Mouse (Mus musculus): ENCODE results near the gene Slc2a8.
"Not testable (repeated sequence)": the region's sequence is repeated elsewhere in the genome, so short reads cannot be mapped to it uniquely, and the experiment has no call there.

Slc2a8 gene

DNA sequence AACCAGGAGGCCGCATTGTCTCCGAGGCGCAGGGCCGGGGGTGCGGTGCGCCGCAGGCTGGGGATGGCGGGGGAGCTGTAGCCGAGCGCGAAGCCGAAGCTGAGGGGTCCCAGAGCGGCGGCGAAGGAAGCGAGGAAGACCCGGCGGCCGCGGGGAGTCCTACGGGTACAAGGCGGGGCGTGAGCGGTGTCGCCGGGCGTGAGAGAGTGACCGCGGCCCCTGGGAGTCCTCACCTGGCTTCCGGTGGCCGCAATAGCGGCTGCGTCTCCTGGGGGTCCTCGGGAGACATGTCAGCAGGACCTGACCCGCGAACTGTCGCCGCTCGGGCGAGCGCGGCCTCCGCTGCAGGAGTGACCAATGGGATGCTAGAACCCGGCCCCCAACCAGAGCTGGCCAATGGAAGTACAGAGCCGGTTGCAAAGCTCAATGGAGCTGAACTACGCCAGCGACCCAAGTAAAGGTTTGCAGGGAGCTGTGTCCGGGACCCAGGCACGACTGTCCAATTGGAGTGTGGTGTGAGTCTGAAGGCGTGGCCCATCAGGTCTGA lies at the start of gene Slc2a8:
Gene Slc2a8, minus strand, starts transcription at position 359 of the 547 bp plus-strand sequence.
- peak; percentile 81 for DNase-seq (ENCODE audit: low spot score)

GRCm38 (mm10) chr2:33025040-33025439 lies 43.2 kb upstream of the Slc2a8 start:
- no peak for DNase-seq (ENCODE audit: low spot score)

DNA sequence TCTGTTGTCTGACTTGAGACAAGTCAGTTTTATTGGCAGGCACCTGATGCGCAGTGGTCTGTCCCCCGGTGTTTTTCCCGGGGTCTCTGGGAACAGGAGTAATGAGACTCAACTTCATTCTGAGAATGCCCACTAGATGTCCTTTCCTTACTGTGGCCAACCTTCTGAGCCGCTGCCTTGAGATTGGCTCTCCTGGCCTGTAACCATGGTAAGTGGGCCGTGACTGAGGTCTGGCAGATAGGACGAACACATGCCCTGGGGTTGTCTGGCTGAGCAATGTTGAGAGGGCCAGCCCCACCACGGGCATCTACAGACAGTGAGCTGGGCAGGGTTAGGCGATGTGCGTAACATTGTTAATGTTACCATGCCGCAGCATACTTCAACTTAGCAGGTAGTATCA lies 42.7 kb upstream of the Slc2a8 start:
- DNase-seq (ENCODE audit: low spot score) = no peak

GRCm38 (mm10) chr2:33022846-33023245 lies 41.0 kb upstream of the Slc2a8 start:
- no peak for DNase-seq (ENCODE audit: low spot score)

DNA sequence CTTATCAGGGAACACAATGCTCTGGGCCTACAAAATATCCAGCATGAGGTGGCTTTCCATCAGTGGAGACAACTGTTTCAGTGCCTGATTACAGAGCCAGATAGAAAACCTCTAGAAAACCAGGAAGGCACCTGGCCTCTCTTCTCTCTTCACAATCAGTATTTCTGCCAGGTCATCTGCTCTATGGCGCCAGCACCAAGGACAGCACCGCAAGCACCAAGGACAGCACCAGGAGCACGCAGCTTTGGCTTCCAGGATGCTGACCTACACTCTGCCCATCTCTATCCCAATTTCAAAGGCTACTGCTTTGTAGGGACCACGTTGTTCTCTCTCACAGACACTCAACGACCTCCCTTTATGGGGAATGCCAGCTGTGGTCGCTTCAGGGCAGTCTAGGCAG lies 36.1 kb upstream of the Slc2a8 start:
- DNase-seq (ENCODE audit: low spot score) = no peak

DNA sequence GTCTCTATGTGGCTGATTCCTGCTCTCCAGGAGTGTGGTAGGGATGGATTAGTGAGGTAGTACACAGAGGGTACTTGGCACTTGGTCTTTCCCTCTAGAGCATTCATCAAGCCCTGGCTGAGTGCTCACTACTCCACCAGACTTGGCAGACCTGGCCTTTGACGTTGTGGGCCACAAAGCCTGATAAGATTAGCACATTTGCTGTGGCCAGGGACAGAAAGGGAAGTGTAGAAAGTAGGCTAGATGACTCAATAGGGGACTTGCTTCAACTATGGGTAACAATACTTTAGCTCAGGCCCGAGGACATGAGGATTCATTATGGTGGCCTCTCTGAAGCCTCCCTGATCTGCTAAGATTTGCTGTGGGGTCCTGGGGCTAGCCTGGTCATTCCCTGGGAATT lies 35.3 kb upstream of the Slc2a8 start:
- no peak for DNase-seq (ENCODE audit: low spot score)

DNA sequence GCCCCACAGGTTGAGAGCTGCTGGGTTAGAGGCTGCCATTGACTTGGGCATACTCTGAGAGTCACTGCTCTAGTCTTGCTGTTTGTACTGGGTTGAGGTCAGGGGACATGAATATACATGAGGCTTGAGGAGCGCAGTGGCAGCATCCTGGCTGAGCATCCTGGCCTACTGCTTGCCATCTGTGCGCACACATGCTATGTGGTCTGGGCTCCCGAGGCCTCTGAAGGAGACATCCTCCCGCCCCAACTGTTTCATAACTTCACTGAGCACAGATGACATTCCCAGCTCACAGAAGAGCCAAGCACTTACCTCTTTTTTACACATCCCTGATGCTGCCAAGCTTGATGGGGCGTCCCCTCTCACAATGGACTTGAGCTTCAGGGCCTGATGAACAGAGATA lies 33.0 kb upstream of the Slc2a8 start:
- DNase-seq (ENCODE audit: low spot score) = no peak

DNA sequence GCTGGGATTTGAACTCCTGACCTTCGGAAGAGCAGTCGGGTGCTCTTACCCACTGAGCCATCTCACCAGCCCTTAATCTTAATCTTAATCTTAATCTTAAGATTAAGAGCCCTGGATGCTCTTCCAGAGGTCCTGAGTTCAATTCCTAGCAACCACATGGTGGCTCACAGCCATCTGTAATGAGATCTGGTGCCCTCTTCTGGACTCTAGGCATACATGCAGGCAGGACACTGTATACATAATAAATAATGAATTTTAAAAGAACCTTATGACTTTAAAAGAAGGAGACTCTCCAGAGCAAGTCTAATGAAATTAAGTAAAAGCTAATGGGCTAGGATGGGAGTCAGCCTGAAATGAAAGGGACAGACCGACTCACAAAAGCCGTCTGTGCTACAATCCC lies 27.2 kb upstream of the Slc2a8 start:
- DNase-seq (ENCODE audit: low spot score) = not testable (repeated sequence)

DNA sequence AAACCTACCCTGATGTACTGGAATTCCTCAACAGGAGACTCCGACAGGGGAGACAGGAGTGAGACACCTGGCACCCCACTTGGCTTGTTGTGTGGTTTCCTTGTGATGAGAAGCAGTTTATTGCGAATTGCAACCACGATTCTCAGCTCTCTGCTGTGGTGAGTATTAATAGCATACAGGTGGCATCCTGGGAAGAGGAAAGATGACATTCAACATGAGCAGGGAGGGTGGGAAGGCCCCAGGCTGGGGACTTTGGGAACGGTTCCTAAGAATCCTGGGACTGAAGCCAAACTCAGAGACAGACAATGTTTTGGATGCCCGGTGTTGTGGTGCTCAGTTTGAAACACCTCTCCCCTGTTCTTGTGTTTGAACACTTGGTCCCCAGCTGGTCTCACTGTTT lies 23.2 kb upstream of the Slc2a8 start:
- no peak for DNase-seq (ENCODE audit: low spot score)

GRCm38 (mm10) chr2:33002144-33002543 lies 20.3 kb upstream of the Slc2a8 start:
- DNase-seq (ENCODE audit: low spot score) = no peak

DNA sequence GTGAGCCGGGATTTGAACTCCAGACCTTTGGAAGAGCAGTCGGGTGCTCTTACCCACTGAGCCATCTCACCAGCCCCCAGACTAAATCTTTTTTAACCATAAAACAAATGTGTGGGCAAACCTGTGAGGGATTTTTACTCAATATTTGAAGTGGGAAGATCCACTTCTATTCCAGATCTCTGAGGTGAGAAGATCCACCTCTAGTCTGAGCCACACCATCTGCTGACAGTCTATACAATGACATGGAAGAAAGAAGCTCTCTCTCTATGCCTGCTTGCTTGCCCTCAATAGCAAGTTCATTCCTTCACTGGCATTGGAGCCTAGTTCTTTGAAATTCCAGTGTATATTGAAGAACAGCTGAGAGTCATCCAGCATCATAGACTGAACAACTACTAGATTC lies 17.9 kb upstream of the Slc2a8 start:
- no peak for DNase-seq (ENCODE audit: low spot score)

GRCm38 (mm10) chr2:32997792-32998191 lies 15.9 kb upstream of the Slc2a8 start:
- no peak for DNase-seq (ENCODE audit: low spot score)

DNA sequence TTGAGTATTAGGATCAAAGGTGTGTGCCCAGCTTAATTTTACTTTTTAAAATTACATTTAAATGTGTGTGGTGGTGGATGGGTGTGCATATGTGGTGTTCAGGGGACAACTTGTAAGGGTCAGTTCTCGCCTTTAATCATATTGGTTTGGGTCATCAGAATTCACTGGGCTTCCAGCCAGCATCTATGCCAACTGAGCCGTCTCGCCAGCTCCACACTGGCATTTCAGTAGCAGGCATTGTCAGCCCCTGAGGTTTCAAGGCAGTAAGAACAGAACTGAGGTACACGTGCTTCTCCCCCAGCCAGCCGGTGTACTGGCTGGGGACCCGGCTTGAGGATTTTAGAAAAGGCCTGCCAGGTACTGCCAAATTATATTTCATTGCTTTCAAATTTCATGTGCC lies 15.2 kb upstream of the Slc2a8 start:
- DNase-seq (ENCODE audit: low spot score) = no peak

DNA sequence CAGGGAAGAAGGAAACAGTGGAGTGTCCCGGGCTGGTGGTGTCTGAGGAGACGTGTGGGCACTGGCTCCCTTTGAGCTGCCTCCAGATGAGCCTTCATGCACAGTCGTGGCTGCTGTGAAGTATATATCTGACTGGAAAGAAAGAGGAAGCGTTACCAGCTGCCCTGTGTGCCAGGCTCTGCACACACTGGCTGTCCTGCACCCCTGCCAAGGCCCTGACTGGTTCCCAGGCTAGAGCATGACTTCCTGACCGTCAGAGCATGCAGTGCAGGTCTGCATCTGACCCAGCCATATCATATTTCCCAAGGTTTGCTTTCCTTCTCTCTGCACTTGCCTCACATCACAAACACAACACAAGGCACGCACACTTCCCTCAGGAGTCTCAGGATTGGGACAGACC lies 10.2 kb upstream of the Slc2a8 start:
- no peak for DNase-seq (ENCODE audit: low spot score)

DNA sequence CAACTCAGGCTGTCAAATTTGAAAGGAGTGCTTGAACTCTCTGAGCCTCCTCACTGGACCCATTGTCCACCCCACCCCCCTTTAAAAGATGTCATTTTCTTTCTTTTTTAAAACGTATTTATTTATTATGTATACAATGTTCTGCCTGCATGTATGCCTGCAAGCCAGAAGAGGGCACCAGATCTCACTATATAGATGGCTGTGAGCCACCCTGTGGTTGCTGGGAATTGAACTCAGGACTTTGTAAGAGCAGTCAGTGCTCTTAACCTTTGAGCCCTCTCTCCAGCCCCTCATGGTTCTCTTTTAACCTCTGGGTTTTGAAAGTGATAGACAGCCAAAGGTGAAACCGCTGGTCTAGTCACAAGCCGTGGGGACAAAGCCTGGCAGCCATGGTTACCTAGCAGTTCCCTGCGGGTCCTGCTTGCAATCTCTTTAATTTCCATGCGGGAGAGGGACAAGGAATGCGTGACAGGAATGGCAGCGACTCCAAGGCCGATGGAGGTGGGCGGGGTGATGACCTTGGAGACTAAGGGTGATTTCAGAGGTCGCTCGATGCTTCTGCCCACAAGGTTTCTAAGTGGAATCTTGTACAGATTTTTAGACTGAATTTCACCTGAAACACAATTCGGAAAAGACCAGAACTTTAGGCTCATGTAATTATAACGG lies 8.4 kb upstream of the Slc2a8 start:
- DNase-seq (ENCODE audit: low spot score) = peak; percentile 23

GRCm38 (mm10) chr2:32989376-32989775 lies 7.5 kb upstream of the Slc2a8 start:
- no peak for DNase-seq (ENCODE audit: low spot score)

DNA sequence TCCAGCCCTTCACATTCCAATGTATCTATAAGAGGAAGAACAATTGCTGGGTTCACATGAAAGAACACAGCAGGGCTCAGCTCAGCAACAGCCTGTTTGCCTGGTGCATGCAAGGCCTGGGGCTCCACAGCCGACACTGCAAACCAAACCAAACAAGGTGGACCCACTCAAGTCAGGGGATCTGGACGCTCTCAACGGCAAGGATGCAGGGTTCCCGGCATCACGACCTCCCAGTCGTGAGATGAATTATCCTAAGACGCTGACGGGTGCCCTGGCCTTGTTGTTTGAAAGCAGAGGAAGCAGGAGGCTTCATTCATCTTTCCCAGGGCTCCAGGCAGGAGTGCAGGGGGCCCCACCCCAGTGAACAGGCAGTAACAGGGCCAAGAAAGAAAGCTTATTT lies 4.0 kb upstream of the Slc2a8 start:
- no peak for DNase-seq (ENCODE audit: low spot score)

GRCm38 (mm10) chr2:32983617-32984016 lies 1.7 kb upstream of the Slc2a8 start:
- DNase-seq (ENCODE audit: low spot score) = no peak

DNA sequence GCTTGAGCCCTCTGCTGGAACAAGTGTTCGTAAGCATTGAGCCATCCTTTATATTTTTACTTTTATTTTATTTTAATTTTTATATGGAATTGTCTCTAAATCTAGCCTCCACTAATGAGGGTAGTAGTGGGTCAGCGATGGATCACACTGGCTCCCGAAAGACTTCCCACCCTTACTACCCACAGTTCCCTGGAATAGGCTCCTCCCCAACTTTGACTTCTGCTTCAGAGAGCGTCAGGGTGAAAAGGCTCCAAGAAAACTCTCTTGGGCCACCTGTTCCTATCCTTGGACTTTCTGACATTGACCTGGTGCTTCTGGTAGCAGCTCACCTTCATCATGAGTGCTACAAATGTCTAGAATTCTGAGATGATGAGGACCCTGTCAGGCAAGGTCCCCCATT lies 817 bp upstream of the Slc2a8 start:
- DNase-seq (ENCODE audit: low spot score) = no peak

DNA sequence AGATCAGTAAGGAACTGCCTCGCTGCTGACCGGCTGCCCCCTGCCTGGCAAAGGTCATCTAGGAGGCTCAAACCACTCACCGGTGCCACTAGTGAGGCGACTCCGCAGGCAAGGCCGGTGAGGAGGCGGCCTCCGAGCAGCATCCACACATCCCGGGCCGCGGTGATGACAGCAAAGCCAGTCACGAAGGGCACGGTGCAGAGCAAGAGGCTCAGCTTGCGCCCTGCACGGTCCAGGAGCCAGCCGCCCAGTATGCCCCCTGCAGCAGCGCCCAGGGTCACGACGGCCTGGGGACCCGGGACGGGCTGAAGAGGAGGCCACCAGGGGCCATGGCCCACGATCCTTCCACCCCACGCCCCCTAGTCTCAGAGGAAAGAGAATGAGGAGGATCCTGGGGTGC lies 602 bp downstream of the Slc2a8 start:
- DNase-seq (ENCODE audit: low spot score) = no peak

DNA sequence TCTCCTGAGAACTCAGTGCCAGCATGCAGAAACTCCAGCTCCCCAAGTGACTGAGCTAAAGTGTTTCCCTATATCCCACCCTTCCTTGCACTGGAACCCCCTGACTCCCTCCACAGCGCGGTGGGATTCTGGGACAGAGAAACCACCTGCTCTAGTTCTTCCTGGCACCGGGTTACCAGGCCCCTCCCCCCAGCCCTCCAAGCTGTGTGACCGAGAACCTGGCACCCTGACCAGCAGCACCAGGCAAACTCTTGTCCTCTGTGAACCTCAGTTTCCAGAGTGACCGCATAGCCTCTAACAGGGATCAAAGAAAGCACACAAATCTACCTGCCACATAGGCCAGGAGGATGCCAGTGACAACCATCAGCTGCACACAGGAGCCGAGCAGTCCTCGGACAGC lies 2.2 kb downstream of the Slc2a8 start:
- no peak for DNase-seq (ENCODE audit: low spot score)

- DNase-seq (ENCODE audit: low spot score) = no peak
Measured at GRCm38 (mm10) chr2:32978675-32979074, 3.2 kb downstream of the Slc2a8 start.

DNA sequence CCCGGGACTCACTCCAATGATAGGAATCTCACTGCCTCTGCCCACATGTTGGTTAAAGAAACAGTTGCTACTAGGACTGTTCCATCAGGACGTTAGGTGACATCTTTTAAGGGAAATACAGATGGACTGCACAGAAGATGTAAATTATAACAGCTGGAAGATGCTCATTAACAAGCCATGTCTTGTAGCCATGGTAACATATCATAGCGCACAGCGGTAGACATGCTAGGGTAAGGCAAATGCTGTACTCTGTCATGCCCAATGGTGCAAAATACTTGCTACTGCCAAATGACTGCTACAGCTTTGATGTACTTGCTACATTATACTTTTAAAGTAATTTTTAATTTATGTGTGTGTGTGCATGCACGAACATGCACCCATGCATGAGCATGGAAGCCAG lies 4.8 kb downstream of the Slc2a8 start:
- DNase-seq (ENCODE audit: low spot score) = no peak

- DNase-seq (ENCODE audit: low spot score) = no peak
Measured at GRCm38 (mm10) chr2:32974216-32974615, 7.7 kb downstream of the Slc2a8 start.
